Mouse (Mus musculus) heart, postnatal 0 days (tissue): ENCODE data around the gene P2ry10. TPM values are rescaled to one million over a fixed set of nuclear protein-coding genes. Genes with fewer than 3 reads are reported as not detected.
A peak's percentile ranks its signal among the peaks of the same experiment; 100 is the strongest.

Experiments used
- ATAC-seq: fragments of 200-750 bp; cut with Nextera tagmentation; 2 replicates; pipeline ENCODE4 v1.8.0; 2017; ENCODE audit warnings: low read depth, moderate number of reproducible peaks, moderate library complexity; ENCODE audit not compliant: insufficient read depth
- DNase-seq: peaks from one replicate; pipeline ENCODE4 v3.0.0-alpha.2; 2016; ENCODE audit warnings: low spot score
- H3K27ac ChIP-seq: fragments of 300-500 bp; sonication (generic); 2 replicates; pipeline ENCODE4 v1.5.1; 2014; ENCODE audit warnings: low read depth, mild to moderate bottlenecking
- H3K27me3 ChIP-seq: fragments of 300-500 bp; sonication (generic); 2 replicates; pipeline ENCODE4 v1.6.1; 2014; ENCODE audit warnings: low read length, mixed read lengths; ENCODE audit not compliant: control insufficient read depth, insufficient read depth
- H3K36me3 ChIP-seq: fragments of 300-500 bp; sonication (generic); replicated peaks from 2 replicates; pipeline ENCODE4 v1.6.1; 2014; ENCODE audit warnings: low read length, mixed read lengths; ENCODE audit not compliant: control insufficient read depth, insufficient read depth
- H3K4me1 ChIP-seq: fragments of 300-500 bp; sonication (generic); 2 replicates; pipeline ENCODE4 v1.6.1; 2014; ENCODE audit warnings: antibody characterized with exemption; ENCODE audit not compliant: control insufficient read depth, insufficient read depth
- H3K4me2 ChIP-seq: fragments of 300-500 bp; sonication (generic); 2 replicates; pipeline ENCODE4 v1.6.1; 2014; ENCODE audit warnings: low read depth, mild to moderate bottlenecking, low read length, moderate library complexity
- H3K4me3 ChIP-seq: fragments of 300-500 bp; sonication (generic); 2 replicates; pipeline ENCODE4 v1.5.1; 2014; ENCODE audit warnings: low read depth, low read length
- H3K9ac ChIP-seq: fragments of 300-500 bp; sonication (generic); replicated peaks from 2 replicates; pipeline ENCODE4 v1.6.1; 2014; ENCODE audit warnings: low read depth, low read length, mixed read lengths
- H3K9me3 ChIP-seq: fragments of 300-500 bp; sonication (generic); replicated peaks from 2 replicates; pipeline ENCODE4 v1.6.1; 2016; ENCODE audit warnings: low read length; ENCODE audit not compliant: control insufficient read depth
- CTCF ChIP-seq: IDR thresholded peaks from 2 replicates; pipeline ENCODE4 v1.5.1; 2016; ENCODE audit warnings: antibody characterized with exemption, control low read depth, low read depth
- EP300 ChIP-seq: IDR thresholded peaks from 2 replicates; pipeline ENCODE4 v1.6.1; 2016; ENCODE audit warnings: antibody characterized with exemption, low read depth
- WGBS: fragments of 180-500 bp; shearing (Covaris S2); extraction: QIAGEN DNeasy Blood & Tissue Kit; methylation state at CpG from one replicate; pipeline ENCODE4 v1.1.7; 2014; 5-methylcytosine and 5-hydroxymethylcytosine counted together
- polyA plus RNA-seq: library from polyadenylated mRNA; unstranded; fragments of >200 nt; fragmentation: Nextera tagmentation; extraction: Ambion mirVana; gene quantifications from 2 replicates; pipeline ENCODE4 v1.2.1, GENCODE M21; 2015
- total RNA-seq: library from RNA; depleted of rRNA; stranded (reverse); fragments of >200 nt; gene quantifications from 2 replicates; pipeline ENCODE4 v1.2.3, GENCODE M21; 2014; ENCODE audit warnings: low replicate concordance; rRNA removed

P2ry10 gene
- total and polyA plus RNA-seq, 2 experiments from 2014 or later = 1.1 TPM; not detected in 1

GRCm38 (mm10) chrX:107143930-107144329 is 55.6 kb downstream of the P2ry10 start:
- Histone ChIP-seq H3K4me1 (no peaks in the 10 kb centered on the region), H3K4me2 (no peak overlapping the region), H3K9me3 (no peaks in the 10 kb centered on the region), H3K27me3 (no peaks in the 10 kb centered on the region), H3K9ac (no peak overlapping the region), H3K36me3 (no peaks in the 10 kb centered on the region), H3K4me3 (no peak overlapping the region), H3K27ac (no peak overlapping the region)
- 39% methylated on average over 2 of the region's 2 CpGs for WGBS
- ATAC-seq = no peak
- DNase-seq = no peak
- TF ChIP-seq CTCF (no peak), EP300 (no peak)

DNA sequence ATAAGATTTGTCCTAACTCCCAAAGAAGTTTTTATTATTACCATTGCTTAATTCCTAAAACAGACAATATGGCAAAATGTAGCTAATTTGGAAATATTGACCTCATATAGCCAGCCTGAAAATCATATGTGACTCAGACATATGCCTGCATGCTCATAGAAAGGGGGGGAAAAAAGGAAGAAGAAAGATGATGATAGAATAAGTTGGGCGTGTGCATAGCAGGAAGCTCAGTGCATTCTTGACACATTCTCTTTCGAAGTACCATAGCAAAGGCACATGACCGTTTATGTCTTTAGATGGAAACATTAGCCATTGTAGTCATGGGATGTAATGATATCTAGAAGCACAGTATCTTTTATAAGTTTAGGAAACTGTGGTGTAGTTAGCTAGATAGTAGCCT is 60.4 kb downstream of the P2ry10 start, which contains the start of gene P2ry10b:
Gene P2ry10b, plus strand, starts transcription at position 247 of the 400 bp plus-strand sequence.
- TF ChIP-seq CTCF (no peak), EP300 (no peak)
- Histone ChIP-seq H3K4me3 (peak within 1 kb of the TSS; percentile 20; the same call in 1 of the 2 replicates), H3K9ac (no peak within 1 kb of the TSS), H3K4me1 (no peaks in the 10 kb centered on the region), H3K9me3 (no peaks in the 10 kb centered on the region), H3K4me2 (peak within 1 kb of the TSS; percentile 26; the same call in 1 of the 2 replicates), H3K27ac (peak within 1 kb of the TSS; percentile 72), H3K36me3 (no peaks in the 10 kb centered on the region), H3K27me3 (no peaks in the 10 kb centered on the region)
- WGBS = 74% methylated on average over 3 of the region's 3 CpGs
- no peak for DNase-seq
- no peak for ATAC-seq

GRCm38 (mm10) chrX:107149391-107149993 is 61.2 kb downstream of the P2ry10 start:
- no peak for TF ChIP-seq EP300
- TF ChIP-seq CTCF = no peak
- no peaks in the 10 kb centered on the region for H3K36me3 ChIP-seq
- H3K9me3 ChIP-seq = no peaks in the 10 kb centered on the region
- H3K4me3 ChIP-seq = peak overlapping the region; percentile 20; the same call in 1 of the 2 replicates
- ATAC-seq = no peak
- H3K27me3 ChIP-seq = no peaks in the 10 kb centered on the region
- peak overlapping the region; percentile 72 for H3K27ac ChIP-seq
- no peak overlapping the region for H3K9ac ChIP-seq
- H3K4me1 ChIP-seq = no peaks in the 10 kb centered on the region
- DNase-seq = no peak
- peak overlapping the region; percentile 26; the same call in 1 of the 2 replicates for H3K4me2 ChIP-seq
- WGBS = 31% methylated on average over 4 of the region's 4 CpGs

- TF ChIP-seq CTCF (no peak), EP300 (no peak)
- Histone ChIP-seq H3K27ac (peak overlapping the region; percentile 72), H3K4me1 (no peaks in the 10 kb centered on the region), H3K4me3 (peak overlapping the region; percentile 20; the same call in 1 of the 2 replicates), H3K27me3 (no peaks in the 10 kb centered on the region), H3K9ac (no peak overlapping the region), H3K9me3 (no peaks in the 10 kb centered on the region), H3K36me3 (no peaks in the 10 kb centered on the region), H3K4me2 (peak overlapping the region; percentile 26; the same call in 1 of the 2 replicates)
- 31% methylated on average over 5 of the region's 5 CpGs for WGBS
- DNase-seq = no peak
- ATAC-seq = no peak
Measured at GRCm38 (mm10) chrX:107150027-107150426, 61.7 kb downstream of the P2ry10 start.

DNA sequence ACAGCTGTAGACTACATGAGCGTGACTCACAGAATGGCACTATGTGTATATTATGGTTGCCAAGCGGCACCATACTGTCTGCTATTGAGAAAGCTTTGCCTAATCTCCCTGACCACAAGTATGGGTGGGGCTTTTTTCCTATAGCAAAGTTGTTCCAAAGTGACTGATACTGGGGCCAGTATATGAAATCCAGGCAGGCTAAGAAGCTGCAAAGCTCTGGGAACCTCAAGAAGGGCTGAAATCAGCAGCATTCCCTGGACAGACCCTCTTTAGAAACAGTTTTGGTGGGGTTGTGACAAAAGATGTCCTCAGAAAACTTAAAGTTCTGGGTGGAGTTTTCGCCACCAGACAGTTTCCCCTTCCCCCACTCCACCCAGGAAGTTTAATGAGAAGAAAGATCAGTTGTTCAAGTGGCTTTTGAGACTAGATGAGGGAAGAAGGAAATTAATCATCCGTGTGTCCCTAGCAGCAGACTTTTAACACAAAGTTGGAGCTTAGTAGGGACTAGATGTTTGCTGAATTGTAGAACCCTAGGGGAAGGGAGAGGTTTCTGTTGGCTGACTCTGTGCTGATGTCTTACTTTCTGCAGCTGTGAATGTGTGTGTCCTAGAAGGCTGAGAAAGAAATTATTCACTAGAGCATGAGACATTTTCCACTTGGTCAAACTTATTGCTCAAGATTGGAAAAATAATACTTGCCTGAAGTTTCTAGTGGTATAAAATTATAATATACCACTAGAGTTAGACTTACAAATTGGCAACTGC is 62.6 kb downstream of the P2ry10 start:
- H3K4me1 ChIP-seq = no peaks in the 10 kb centered on the region
- 45% methylated on average over 4 of the region's 4 CpGs for WGBS
- peak overlapping the region; percentile 76 for H3K27ac ChIP-seq
- peak; percentile 41 for DNase-seq
- peak overlapping the region; percentile 33; the same call in 1 of the 2 replicates for H3K4me3 ChIP-seq
- peak; percentile 58 for ATAC-seq
- H3K27me3 ChIP-seq = no peaks in the 10 kb centered on the region
- TF ChIP-seq EP300 (no peak), CTCF (no peak)
- peak overlapping the region; percentile 40 for H3K4me2 ChIP-seq
- H3K9ac ChIP-seq = no peak overlapping the region
- no peaks in the 10 kb centered on the region for H3K9me3 ChIP-seq
- H3K36me3 ChIP-seq = no peaks in the 10 kb centered on the region

Other genes with a start within 250 kb of the P2ry10 start
- 11.6 and 17.4 TPM in 2 replicates for gene Rtl3, start 247.8 kb upstream of the P2ry10 start, total RNA-seq
- 6.7 and 7.3 TPM in 2 replicates for gene Rtl3, start 247.8 kb upstream of the P2ry10 start, polyA plus RNA-seq
- gene Lpar4, start 167.9 kb upstream of the P2ry10 start, total RNA-seq = 9.3 and 16.9 TPM in 2 replicates
- gene Lpar4, start 167.9 kb upstream of the P2ry10 start, polyA plus RNA-seq = 10.0 and 10.2 TPM in 2 replicates
- 2.2 and 3.8 TPM in 2 replicates for gene P2ry10b, start 60.4 kb downstream of the P2ry10 start, total RNA-seq
- gene P2ry10b, start 60.4 kb downstream of the P2ry10 start, polyA plus RNA-seq = 1.1 and 1.6 TPM in 2 replicates
- gene Gpr174, start 167.4 kb downstream of the P2ry10 start, total RNA-seq = 0.46 TPM in 1 of 2 replicates, not detected in the other
- 0.11 and 0.12 TPM in 2 replicates for gene Gpr174, start 167.4 kb downstream of the P2ry10 start, polyA plus RNA-seq